Mouse (Mus musculus) forebrain, embryonic 11.5 days (tissue): ENCODE measurements around the gene Snrnp25. TPM values are rescaled to one million over a fixed set of nuclear protein-coding genes. Genes with fewer than 3 reads are reported as not detected.

Source experiments
- ATAC-seq: fragments of 200-750 bp; cut with Nextera tagmentation; replicated peaks from 2 replicates; pipeline ENCODE4 v1.8.0; 2017; ENCODE audit warnings: moderate TSS enrichment; ENCODE audit not compliant: low FRiP score
- DNase-seq: peaks from one replicate; pipeline ENCODE4 v3.0.0-alpha.2; 2017; ENCODE audit warnings: low spot score
- H3K27ac ChIP-seq: fragments of 300-500 bp; sonication (generic); 2 replicates; pipeline ENCODE4 v1.5.1; 2014; ENCODE audit warnings: low read depth, low read length
- H3K27me3 ChIP-seq: fragments of 300-500 bp; sonication (generic); 2 replicates; pipeline ENCODE4 v1.6.1; 2014; ENCODE audit warnings: mild to moderate bottlenecking, low read length, mixed read lengths; ENCODE audit not compliant: control insufficient read depth, insufficient read depth
- H3K36me3 ChIP-seq: fragments of 300-500 bp; sonication (generic); 2 replicates; pipeline ENCODE4 v1.6.1; 2014; ENCODE audit warnings: mild to moderate bottlenecking, low read length, moderate library complexity, mixed read lengths; ENCODE audit not compliant: control insufficient read depth, insufficient read depth
- H3K4me1 ChIP-seq: fragments of 300-500 bp; sonication (generic); replicated peaks from 2 replicates; pipeline ENCODE4 v1.6.1; 2014; ENCODE audit warnings: low read length, mixed read lengths; ENCODE audit not compliant: control insufficient read depth, insufficient read depth
- H3K4me2 ChIP-seq: fragments of 300-500 bp; sonication (generic); 2 replicates; pipeline ENCODE4 v1.6.1; 2014; ENCODE audit warnings: low read depth, mild to moderate bottlenecking, low read length, moderate library complexity, mixed read lengths; ENCODE audit not compliant: severe bottlenecking
- H3K4me3 ChIP-seq: fragments of 300-500 bp; sonication (generic); 2 replicates; pipeline ENCODE4 v1.5.1; 2014; ENCODE audit warnings: low read depth, low read length
- H3K9ac ChIP-seq: fragments of 300-500 bp; sonication (generic); 2 replicates; pipeline ENCODE4 v1.6.1; 2014; ENCODE audit warnings: low read length
- H3K9me3 ChIP-seq: fragments of 300-500 bp; sonication (generic); 2 replicates; pipeline ENCODE4 v1.6.1; 2016; ENCODE audit warnings: low read length, mixed read lengths; ENCODE audit not compliant: control insufficient read depth
- WGBS: fragments of 180-500 bp; shearing (Covaris S2); extraction: QIAGEN DNeasy Blood & Tissue Kit; methylation state at CpG from one replicate; pipeline ENCODE4 v1.1.7; 2014; 5-methylcytosine and 5-hydroxymethylcytosine counted together
- polyA plus RNA-seq: library from polyadenylated mRNA; unstranded; fragments of >200 nt; fragmentation: Nextera tagmentation; extraction: Ambion mirVana; gene quantifications from 2 replicates; pipeline ENCODE4 v1.2.1, GENCODE M21; 2014

Snrnp25 gene
- polyA plus RNA-seq, 1 experiment from 2014 or later: 86.2 TPM

DNA sequence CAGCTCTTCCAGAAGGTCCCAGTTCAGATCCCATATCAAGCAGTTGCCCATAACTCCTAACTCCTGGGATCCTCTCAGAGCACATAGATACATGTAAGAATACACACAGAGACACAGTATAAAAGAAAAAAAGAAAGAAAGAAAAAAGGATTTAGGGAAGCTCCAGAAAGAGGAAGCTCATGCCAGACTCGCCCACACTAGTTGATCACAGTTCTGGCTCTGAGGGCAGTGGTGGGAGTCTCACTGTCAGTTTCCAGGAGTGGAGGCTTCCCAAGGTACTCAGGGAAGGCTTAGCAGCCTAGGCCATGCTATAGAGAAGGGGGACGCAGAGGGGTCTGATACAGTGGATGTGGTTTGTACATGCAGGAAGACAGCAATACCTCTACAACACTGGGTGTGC lies 25.9 kb downstream of the Snrnp25 start:
- DNase-seq: no peak
- ATAC-seq: no peak
- H3K9ac ChIP-seq: no peak overlapping the region
- no peak overlapping the region for H3K27ac ChIP-seq
- H3K9me3 ChIP-seq: no peaks in the 10 kb centered on the region
- peaks cover 6% of the 10 kb centered on the region; the same call in 1 of the 2 replicates for H3K36me3 ChIP-seq
- H3K4me2 ChIP-seq: no peak overlapping the region
- H3K27me3 ChIP-seq: no peaks in the 10 kb centered on the region
- no peak overlapping the region for H3K4me3 ChIP-seq
- WGBS: 95% methylated on average over 2 of the region's 2 CpGs
- peaks cover 2% of the 10 kb centered on the region; the same call in 1 of the 2 replicates for H3K4me1 ChIP-seq

DNA sequence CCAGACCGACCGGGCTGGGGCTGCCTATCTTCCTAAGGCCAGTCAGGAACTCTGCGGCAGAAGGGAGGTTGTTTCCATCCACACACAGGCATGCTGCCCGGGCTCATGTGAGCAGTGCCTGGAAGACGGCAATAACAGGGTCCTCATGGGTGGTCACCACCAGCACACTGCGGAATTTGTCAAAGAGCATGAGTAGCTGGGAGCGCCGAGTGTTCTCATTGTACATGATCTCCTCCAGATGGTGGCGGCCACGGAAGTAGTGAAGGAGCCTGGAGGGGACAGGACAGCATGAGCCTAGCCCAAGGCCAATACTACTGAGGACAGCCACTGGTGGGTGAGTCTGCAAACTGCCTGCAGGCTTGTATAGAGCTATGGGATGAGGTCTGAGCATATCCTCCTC lies 27.6 kb downstream of the Snrnp25 start:
- ATAC-seq: no peak
- Histone ChIP-seq H3K27ac (no peak overlapping the region), H3K9ac (no peak overlapping the region), H3K36me3 (peaks cover 6% of the 10 kb centered on the region; the same call in 1 of the 2 replicates), H3K4me2 (no peak overlapping the region), H3K4me1 (no peaks in the 10 kb centered on the region), H3K27me3 (no peaks in the 10 kb centered on the region), H3K4me3 (no peak overlapping the region), H3K9me3 (no peaks in the 10 kb centered on the region)
- whole genome bisulfite sequencing: 85% methylated on average over 10 of the region's 10 CpGs
- DNase-seq: no peak

DNA sequence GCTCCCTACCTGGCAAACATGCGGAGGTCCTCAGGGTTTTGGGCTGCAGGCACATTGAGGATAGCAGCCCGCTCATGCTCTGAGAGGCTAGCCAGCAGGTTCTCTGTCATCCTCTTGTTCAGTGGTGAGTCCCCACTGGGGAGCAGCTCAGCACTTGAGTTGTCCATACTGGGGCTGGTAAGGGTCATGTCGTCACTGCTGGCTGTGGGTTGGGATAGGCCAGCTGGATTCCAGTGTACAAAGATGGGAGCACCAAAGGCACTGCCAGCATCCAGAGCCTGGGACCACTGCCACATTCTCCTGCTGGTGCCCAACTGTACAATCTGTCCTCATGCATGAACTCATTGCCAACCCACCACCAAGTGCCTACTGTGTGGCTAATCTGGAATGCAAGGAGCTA lies 28.7 kb downstream of the Snrnp25 start:
- no peaks in the 10 kb centered on the region for H3K9me3 ChIP-seq
- peaks cover 6% of the 10 kb centered on the region; the same call in 1 of the 2 replicates for H3K36me3 ChIP-seq
- H3K4me3 ChIP-seq: no peak overlapping the region
- H3K27ac ChIP-seq: no peak overlapping the region
- H3K4me1 ChIP-seq: no peaks in the 10 kb centered on the region
- no peak overlapping the region for H3K9ac ChIP-seq
- WGBS: 88% methylated on average over 3 of the region's 3 CpGs
- no peak overlapping the region for H3K4me2 ChIP-seq
- DNase-seq: no peak
- no peak for ATAC-seq
- H3K27me3 ChIP-seq: no peaks in the 10 kb centered on the region

DNA sequence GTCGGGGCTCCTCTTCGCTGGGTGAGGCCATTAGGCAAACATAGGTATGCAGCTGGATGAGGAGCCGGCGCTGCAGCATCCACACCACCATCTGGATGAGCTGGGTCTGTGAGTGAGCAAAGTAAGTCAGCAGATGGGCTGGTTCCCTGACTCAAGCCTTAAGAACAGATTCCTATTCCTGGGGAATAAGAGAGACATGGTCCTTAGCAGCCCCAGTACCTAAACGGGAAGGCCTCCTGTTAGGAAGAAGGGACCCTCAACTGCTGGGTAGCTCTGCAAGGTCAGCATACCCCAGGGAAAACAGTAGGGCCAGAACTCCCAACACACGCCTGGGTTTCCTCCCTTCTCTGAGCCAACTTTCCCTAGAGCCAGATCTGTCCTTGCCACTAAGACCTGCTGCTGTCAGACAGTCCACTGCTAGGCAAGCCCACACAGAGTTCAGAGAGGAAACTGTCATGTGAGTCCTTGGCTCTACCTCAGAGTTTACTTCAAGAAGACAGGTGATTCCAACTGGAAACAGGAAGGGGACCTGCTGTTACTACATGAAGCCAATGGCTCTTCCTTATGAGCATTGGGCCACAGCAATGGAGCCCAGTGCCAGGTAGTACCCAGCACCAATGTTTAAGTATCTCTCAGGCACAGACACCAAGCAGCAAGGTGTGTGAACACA lies 29.7 kb downstream of the Snrnp25 start:
- H3K4me2 ChIP-seq: no peak overlapping the region
- no peaks in the 10 kb centered on the region for H3K27me3 ChIP-seq
- H3K4me1 ChIP-seq: no peaks in the 10 kb centered on the region
- no peaks in the 10 kb centered on the region for H3K9me3 ChIP-seq
- no peak overlapping the region for H3K27ac ChIP-seq
- no peak overlapping the region for H3K9ac ChIP-seq
- DNase-seq (no peak), ATAC-seq (no peak)
- H3K4me3 ChIP-seq: no peak overlapping the region
- WGBS: 94% methylated on average over 6 of the region's 6 CpGs
- H3K36me3 ChIP-seq: peaks cover 6% of the 10 kb centered on the region; the same call in 1 of the 2 replicates

DNA sequence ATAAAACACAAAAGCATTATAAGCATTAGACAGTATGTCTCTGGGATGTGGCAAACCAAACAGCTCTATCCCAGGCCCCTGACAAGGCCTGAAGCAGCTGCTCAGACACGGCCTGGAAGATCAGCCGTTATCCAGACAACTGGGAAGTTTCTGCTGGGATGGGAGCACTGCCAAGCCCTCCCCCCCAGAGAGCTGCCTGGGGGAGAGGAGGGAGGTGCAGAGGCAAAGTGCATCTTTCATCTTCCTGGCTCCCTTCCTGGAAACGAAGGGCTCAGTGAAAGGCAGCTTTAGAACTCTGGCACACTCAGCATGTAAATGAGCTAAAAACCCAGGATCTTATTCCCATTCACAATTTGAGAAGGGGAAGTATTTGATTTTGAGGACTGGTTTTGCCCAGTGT lies 30.4 kb downstream of the Snrnp25 start:
- WGBS: 76% methylated on average over 3 of the region's 3 CpGs

DNA sequence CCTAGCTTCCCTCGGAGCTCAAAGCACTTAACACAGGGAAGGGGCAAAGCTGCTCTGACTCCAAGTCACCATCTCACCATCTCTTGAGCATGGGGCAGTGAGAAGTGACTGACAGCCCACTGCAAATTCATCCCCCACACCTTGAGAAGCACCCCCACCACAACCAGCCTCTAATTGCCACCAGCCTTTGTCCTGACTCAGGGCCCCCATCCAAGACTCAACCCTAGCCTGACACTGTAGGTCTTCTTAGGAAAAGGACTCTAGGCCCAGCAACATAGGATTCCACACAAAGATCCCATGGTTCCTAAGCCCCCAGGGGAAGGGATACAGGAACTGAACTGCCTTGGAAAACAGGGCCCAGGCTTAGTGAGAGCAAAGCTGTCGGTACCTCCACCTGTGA lies 30.9 kb downstream of the Snrnp25 start:
- H3K9ac ChIP-seq: no peak overlapping the region
- ATAC-seq: no peak
- H3K27me3 ChIP-seq: no peaks in the 10 kb centered on the region
- 86% methylated on average over 2 of the region's 2 CpGs for WGBS
- H3K27ac ChIP-seq: no peak overlapping the region
- H3K9me3 ChIP-seq: no peaks in the 10 kb centered on the region
- no peak overlapping the region for H3K4me3 ChIP-seq
- H3K4me2 ChIP-seq: no peak overlapping the region
- DNase-seq: no peak
- no peaks in the 10 kb centered on the region for H3K4me1 ChIP-seq
- peaks cover 6% of the 10 kb centered on the region; the same call in 1 of the 2 replicates for H3K36me3 ChIP-seq

More for the DNA sequence above, 30.4 kb downstream of the Snrnp25 start:
- H3K9ac ChIP-seq: no peak overlapping the region
- no peaks in the 10 kb centered on the region for H3K4me1 ChIP-seq
- no peaks in the 10 kb centered on the region for H3K27me3 ChIP-seq
- ATAC-seq (no peak), DNase-seq (no peak)
- H3K36me3 ChIP-seq: peaks cover 6% of the 10 kb centered on the region; the same call in 1 of the 2 replicates
- no peak overlapping the region for H3K4me3 ChIP-seq
- H3K27ac ChIP-seq: no peak overlapping the region
- H3K4me2 ChIP-seq: no peak overlapping the region
- H3K9me3 ChIP-seq: no peaks in the 10 kb centered on the region

DNA sequence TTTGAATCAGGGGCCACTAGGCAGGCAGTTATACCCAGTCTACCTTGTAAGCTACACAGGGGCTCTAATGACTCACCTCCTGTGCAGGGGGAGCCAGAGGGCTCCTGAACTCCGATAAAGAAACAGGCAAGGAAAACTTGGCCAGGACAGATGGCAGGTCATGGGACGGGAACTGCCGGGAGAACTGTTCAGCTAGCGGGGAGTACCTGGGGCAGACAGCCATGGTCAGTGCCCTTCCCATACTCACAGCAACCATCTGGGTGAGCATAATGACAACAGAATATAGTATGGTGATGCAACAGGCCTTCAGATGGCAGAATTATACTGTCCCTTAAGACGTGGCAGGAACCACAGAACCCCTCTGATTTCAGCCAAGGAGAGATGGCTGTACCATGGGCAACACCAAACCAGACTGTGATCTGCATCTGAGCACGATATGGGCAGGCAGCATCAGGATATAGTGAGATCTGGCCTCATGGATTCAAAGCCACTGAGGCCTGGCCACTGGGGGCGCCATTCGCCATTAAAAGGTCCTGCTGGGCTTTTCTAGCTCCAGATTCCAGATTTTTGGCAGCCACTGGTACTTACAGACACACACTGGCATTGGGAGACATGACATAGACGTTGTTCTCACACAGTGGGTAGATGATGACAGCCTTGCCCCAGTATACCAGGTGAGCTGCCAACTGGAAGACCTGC lies 31.6 kb downstream of the Snrnp25 start:
- Histone ChIP-seq H3K9ac (no peak overlapping the region), H3K36me3 (no peaks in the 10 kb centered on the region; the same call in 1 of the 2 replicates), H3K27ac (no peak overlapping the region), H3K9me3 (no peaks in the 10 kb centered on the region), H3K4me2 (no peak overlapping the region), H3K4me3 (no peak overlapping the region), H3K4me1 (no peaks in the 10 kb centered on the region), H3K27me3 (no peaks in the 10 kb centered on the region)
- no peak; the same call in 1 of the 2 replicates for ATAC-seq
- WGBS: 60% methylated on average over 9 of the region's 9 CpGs
- peak; percentile 77 for DNase-seq

DNA sequence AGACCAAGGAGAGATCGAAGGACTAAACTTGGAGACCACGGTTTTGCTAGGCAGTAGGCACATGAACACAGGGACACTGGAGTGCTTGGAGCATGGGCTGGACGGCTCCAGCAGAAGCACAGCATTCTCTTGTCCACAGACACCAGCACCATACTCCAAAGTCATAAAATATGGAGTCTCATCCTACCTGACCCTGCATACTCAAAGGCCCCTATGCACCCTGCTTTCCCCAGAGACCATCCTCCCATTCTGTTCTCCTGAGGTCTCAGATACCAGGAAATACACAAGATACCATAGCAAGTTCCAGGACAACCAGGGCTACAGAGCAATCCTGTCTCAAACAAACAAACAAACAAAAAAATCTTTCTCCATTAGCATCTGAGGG lies 32.2 kb downstream of the Snrnp25 start:
- Histone ChIP-seq H3K9ac (no peak overlapping the region), H3K36me3 (no peaks in the 10 kb centered on the region; the same call in 1 of the 2 replicates), H3K27ac (no peak overlapping the region), H3K27me3 (no peaks in the 10 kb centered on the region), H3K4me3 (no peak overlapping the region), H3K4me1 (no peaks in the 10 kb centered on the region), H3K9me3 (no peaks in the 10 kb centered on the region), H3K4me2 (no peak overlapping the region)
- DNase-seq (no peak), ATAC-seq (no peak)
- WGBS: 91% methylated on average over 3 of the region's 3 CpGs
